Mouse (Mus musculus) thymus, postnatal 4 days (tissue): ENCODE measurements around the gene Dhcr24.

Source experiments
- DNase-seq: peaks from one replicate; pipeline ENCODE4 v3.0.0; 2021

The Dhcr24 gene

DNA sequence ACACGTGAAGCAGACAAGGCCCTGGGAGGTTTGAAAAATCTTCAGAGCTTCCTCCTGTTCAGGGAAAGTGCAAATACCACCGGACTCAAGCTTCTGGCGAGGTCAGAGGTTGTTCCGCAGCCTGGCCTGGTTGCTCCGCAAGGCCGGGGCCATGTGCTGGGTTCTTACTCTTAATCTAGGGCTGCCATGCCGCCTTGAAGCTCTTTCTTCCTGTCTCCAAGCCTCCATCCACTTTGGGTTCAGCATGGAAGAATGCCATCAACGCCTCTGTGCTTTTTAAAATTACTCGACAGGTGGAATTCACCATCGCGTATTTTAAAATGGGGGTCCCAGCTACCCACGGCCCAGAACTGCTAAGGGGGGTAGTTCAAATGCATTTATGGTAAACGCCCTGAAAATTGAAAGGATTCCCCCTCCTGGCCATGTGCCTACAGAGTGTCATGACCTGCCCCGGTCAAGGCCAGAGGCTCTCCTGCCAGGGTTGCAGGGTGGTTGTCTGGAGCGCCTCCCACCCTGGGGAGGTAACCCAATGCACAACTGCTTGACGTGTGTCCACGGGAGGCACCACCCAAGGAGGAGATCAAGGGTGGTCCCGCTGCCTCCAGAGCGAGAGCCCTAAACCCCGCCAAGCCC lies 509 bp upstream of the Dhcr24 start:
- DNase-seq: peak; percentile 27

- DNase-seq: peak; percentile 40
These were observed 1.2 kb downstream of the Dhcr24 start for GRCm38 (mm10) chr4:106562006-106562405.

DNA sequence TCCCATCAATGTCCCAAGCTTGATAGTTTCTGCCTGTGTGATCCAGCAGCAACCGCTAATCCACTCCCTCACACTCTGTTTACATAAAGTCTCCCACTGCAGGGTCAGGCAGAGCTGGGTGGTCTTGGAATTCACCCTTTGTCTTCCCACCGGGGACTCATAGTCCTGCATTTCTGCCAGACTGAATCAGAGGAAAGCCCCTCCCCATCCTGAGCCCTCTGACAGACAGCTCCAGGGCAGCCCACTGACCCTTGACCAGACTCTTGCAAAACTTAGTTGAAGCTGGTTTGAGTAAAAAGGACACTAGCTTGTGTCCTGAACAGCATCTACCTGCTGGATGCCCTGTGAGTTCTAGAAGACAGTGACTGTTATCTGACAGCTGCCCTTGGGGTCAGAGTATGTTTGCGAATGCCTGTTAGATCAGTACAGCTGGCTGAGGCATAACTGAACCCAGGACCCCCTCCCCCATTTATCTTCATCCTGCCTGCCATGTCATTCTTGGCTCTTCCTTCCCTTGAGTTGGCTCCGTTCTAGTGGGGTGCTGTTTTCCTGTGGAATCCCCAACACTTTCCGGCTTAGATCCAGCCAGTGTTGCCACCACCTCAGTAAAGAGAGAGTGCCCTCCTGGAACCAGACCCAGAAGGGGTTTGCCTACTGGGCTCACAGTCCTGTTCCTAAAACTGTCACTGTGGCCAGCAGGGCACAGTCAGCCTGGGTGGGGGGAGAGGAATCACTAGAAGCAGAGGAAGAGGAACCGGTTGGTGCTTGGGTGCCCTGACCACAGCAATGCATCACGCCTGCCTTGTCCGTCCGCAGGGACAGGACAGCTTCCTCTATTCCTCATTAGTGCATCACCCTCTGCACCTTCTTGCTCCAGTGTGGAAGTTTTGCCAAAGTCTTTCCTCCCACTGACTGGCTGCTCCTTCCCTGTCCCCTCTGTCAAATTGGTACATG lies 2.3 kb downstream of the Dhcr24 start:
- no peak for DNase-seq

DNA sequence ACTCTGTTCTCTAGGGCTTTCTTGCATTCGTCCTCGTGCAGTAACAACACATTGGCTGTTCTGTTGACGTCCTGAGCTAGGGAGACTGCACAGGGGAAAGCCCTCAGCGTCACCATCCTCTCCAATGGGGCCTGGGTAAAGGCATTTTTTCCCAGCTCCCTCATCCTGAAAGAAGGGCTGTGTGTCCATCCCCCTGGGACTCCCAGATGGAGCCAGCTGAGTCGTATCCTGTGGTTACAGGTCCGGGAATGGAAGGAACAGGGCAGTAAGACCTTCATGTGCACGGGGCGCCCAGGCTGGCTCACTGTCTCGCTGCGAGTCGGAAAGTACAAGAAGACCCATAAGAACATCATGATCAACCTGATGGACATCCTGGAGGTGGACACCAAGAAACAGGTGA lies 3.3 kb downstream of the Dhcr24 start:
- DNase-seq: no peak

DNA sequence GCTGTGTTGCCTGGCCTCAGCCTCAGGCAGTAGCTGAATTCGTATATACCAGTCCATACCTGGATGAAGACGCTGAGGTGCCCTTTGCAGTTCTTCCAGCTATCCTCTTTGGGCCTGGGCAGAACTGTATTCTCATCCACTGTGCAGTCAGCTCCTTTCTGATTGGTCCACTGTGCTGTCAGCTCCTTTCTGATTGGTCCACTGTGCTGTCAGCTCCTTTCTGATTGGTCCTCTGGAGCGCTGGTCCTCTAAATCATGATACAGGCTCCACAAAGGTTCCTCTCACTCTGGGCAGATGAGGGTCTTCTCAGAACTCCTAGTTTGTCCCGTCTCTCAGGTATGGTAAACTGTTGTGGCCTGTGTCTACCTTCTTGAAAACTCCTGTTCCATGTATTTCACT lies 8.8 kb downstream of the Dhcr24 start:
- DNase-seq: no peak

DNA sequence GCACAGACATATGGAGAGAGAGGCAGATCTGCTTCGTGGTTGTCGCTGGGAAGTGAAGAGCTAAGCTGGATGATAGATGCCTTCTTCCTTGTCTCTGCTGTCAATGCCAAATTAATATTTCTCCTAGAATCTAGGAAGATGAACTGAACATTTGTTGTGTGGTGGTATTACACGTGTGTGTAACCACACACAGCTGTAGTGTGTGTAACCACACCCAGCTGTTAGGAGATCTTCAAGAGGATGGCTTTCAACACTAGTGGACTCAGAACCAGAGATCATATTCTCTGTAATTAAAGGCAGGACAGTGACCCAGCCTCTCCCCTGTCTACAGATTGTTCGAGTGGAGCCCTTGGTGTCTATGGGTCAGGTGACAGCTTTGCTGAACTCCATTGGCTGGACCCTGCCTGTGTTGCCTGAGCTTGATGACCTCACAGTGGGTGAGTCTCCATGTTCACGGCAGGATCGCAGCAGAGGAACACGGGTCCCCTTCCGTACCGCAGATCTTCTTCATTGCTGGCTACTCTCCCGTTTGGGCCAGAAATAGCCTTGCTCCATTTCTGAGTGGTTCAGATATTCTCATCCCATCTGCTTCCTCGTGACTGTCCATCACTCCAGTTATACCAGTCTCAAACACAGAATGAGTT lies 10.4 kb downstream of the Dhcr24 start:
- DNase-seq: no peak

- DNase-seq: no peak
These were observed 14.2 kb downstream of the Dhcr24 start for GRCm38 (mm10) chr4:106575022-106575421.

- DNase-seq: no peak
These were observed 16.7 kb downstream of the Dhcr24 start for GRCm38 (mm10) chr4:106577511-106577910.

GRCm38 (mm10) chr4:106581176-106581864 lies 20.5 kb downstream of the Dhcr24 start:
- DNase-seq: no peak

- no peak for DNase-seq
These were observed 21.0 kb downstream of the Dhcr24 start for GRCm38 (mm10) chr4:106581865-106582204.

GRCm38 (mm10) chr4:106582428-106583153 lies 21.8 kb downstream of the Dhcr24 start:
- DNase-seq: no peak

DNA sequence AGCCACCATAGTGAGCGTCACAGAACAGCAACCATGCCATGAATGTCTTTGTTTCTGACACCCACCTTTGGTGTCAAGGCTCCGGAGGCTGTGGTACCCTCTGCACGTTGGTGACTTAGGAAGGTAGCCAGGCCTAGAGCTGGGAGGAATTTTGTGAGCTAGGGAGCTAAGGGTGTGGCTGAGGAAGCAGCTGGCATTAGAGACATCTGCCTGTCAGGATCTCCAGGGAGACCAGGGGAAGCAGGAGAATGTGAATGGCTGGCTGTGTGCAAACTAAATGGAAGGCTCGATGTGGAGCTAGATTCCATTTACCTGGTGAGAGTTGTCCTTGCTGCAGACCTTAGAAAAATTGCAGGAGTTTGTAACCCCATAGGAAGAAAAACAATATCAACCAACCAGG lies 23.8 kb downstream of the Dhcr24 start:
- DNase-seq: no peak

GRCm38 (mm10) chr4:106587075-106587474 lies 26.2 kb downstream of the Dhcr24 start:
- no peak for DNase-seq

- no peak for DNase-seq
These were observed 29.3 kb downstream of the Dhcr24 start for GRCm38 (mm10) chr4:106590142-106590541.

- DNase-seq: no peak
These were observed 30.0 kb downstream of the Dhcr24 start for GRCm38 (mm10) chr4:106590871-106591270.

- DNase-seq: peak; percentile 51
These were observed 32.8 kb downstream of the Dhcr24 start for GRCm38 (mm10) chr4:106593636-106594035.

GRCm38 (mm10) chr4:106596200-106596599 lies 35.4 kb downstream of the Dhcr24 start:
- peak; percentile 42 for DNase-seq

GRCm38 (mm10) chr4:106597055-106597454 lies 36.2 kb downstream of the Dhcr24 start:
- DNase-seq: no peak

GRCm38 (mm10) chr4:106597741-106598140 lies 36.9 kb downstream of the Dhcr24 start:
- DNase-seq: no peak

GRCm38 (mm10) chr4:106599415-106599814 lies 38.6 kb downstream of the Dhcr24 start:
- DNase-seq: peak; percentile 39

GRCm38 (mm10) chr4:106600770-106601169 lies 39.9 kb downstream of the Dhcr24 start:
- DNase-seq: no peak
